Mouse (Mus musculus): ENCODE results near the gene Man1a. TPM values are rescaled to one million over a fixed set of nuclear protein-coding genes. Genes with fewer than 3 reads are reported as not detected.

Man1a gene
- polyA plus RNA-seq, 2 experiments: 11.9 to 14.2 TPM

DNA sequence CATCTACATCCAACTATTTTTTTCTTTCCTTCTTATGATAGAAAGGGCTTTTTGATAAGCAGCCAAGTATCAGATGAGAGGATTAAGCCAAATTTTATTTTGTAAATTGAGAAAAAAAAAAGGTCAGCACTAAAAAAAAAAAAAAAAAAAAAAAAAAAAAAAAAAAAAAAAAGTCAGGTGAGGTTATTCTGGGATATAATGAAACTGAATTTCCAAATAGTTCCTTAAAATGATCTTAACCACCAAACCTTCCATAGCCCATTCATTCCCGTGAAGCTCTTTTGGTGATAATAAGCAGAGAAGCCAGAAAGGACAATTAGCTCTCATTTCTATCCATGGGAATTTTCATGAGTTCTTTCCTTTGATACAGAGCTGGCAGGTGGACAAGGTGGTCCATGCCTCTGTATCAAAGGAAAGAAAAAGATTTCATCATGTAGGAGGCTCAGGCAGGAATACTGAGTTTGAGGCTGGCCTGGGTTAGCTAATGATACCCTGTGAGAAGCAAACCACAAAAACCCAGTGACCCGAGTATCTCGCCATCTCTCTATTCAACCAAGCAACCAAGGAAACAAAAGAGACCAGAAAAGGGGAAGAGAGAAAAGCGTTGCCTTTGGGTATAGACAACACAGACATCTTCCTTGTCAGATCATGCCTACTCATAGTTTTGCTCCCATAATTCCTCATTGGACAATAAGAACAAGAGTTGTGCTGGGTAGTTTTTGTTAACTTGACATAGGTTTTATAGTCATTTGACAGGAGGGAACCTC, 162.7 kb downstream of the Man1a start:
- TF ChIP-seq POLR2A (IDR thresholded peaks at IDR 0.05; ENCODE audit: borderline replicate concordance, extremely low read depth, insufficient read depth, insufficient read length): no peak
- WGBS: 93% methylated on average over 4 of the region's 4 CpGs
- DNase-seq (ENCODE audit: low spot score): no peak
- H3K4me2 ChIP-seq (replicated peaks; ENCODE audit: low read depth, low read length, severe bottlenecking): no peak overlapping the region
- no peaks in the 10 kb centered on the region for H3K27me3 ChIP-seq (ENCODE audit: control insufficient read depth, insufficient read depth, low read length)
- H3K4me3 ChIP-seq (replicated peaks; ENCODE audit: low read length): no peak overlapping the region
- H3K36me3 ChIP-seq (ENCODE audit: control insufficient read depth, insufficient read depth, low read length): no peaks in the 10 kb centered on the region
- H3K27ac ChIP-seq (replicated peaks; ENCODE audit: low read depth, low read length): no peak overlapping the region
- no peak overlapping the region for H3K9ac ChIP-seq (ENCODE audit: low read depth, low read length, severe bottlenecking)
- H3K9me3 ChIP-seq (ENCODE audit: control insufficient read depth, low read length): no peaks in the 10 kb centered on the region
- no peaks in the 10 kb centered on the region for H3K4me1 ChIP-seq (ENCODE audit: control insufficient read depth, insufficient read depth, low read length)
- no peak for ATAC-seq (ENCODE audit: low FRiP score, low read depth)

DNA sequence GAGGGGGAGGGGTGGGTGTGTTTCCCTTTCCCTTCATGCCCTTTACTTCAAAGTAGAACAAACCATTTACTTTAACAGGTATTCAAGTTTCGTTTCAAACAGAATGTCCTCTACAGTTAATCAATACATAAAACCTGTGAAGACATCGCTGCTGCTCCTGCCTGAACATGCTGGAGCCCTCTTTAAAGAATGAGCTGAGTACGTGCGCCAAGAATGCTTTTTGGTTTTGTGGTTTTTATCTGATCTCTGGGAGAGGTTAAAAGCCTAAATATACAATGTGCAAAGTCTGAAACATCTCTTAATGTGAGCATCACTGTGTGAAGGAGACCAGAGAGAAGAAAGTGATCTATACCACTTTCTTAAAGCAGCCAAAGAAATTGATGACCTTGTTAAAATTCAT, 186.9 kb downstream of the Man1a start:
- no peak overlapping the region for H3K27ac ChIP-seq (replicated peaks; ENCODE audit: low read depth, low read length)
- H3K9ac ChIP-seq (ENCODE audit: low read depth, low read length, severe bottlenecking): no peak overlapping the region
- ATAC-seq (ENCODE audit: low FRiP score, low read depth): no peak
- no peak overlapping the region for H3K4me2 ChIP-seq (replicated peaks; ENCODE audit: low read depth, low read length, severe bottlenecking)
- no peak overlapping the region for H3K4me3 ChIP-seq (replicated peaks; ENCODE audit: low read length)
- 54% methylated on average over 4 of the region's 4 CpGs for whole genome bisulfite sequencing
- H3K36me3 ChIP-seq (ENCODE audit: control insufficient read depth, insufficient read depth, low read length): no peaks in the 10 kb centered on the region
- H3K27me3 ChIP-seq (ENCODE audit: control insufficient read depth, insufficient read depth, low read length): no peaks in the 10 kb centered on the region
- H3K9me3 ChIP-seq (ENCODE audit: control insufficient read depth, low read length): no peaks in the 10 kb centered on the region
- no peak for DNase-seq (ENCODE audit: low spot score)
- TF ChIP-seq POLR2A (IDR thresholded peaks at IDR 0.05; ENCODE audit: borderline replicate concordance, extremely low read depth, insufficient read depth, insufficient read length): no peak
- no peaks in the 10 kb centered on the region for H3K4me1 ChIP-seq (ENCODE audit: control insufficient read depth, insufficient read depth, low read length)

DNA sequence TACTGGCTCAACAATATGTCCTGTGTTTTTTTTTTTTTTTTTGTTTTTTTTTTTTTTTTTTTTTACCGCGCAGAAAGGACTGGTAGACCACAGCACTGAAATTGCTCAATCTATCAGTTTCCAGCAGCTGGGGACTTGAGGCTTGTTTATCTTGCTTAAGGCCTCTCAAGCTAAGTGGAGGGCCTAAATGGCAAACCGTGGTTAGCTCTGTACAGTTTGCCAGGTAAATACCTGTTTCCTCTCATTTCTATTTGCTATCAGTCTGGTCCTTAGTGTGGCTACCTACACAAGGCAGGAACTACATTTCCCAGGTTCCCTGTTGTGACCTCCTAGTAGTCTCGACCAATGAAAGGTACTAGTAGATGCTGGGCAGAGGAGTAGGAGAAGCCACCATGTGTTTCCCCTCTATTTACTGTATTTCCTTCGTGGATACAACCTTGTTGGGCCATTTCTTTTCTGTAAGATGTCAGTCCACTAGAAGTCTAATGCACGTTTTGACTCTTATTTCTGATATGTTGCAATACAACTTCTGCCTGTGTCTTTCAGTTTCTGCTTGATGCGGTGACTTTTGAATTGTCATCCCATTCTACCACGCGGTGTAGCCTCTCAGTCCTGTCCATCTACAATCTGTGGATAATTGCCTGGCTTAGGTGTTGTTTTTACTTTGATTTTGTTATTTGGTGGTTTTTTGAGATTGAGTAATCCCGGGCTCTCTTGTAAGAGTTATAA, 187.9 kb downstream of the Man1a start:
- no peaks in the 10 kb centered on the region for H3K4me1 ChIP-seq (ENCODE audit: control insufficient read depth, insufficient read depth, low read length)
- TF ChIP-seq POLR2A (IDR thresholded peaks at IDR 0.05; ENCODE audit: borderline replicate concordance, extremely low read depth, insufficient read depth, insufficient read length): no peak
- DNase-seq (ENCODE audit: low spot score) (no peak), ATAC-seq (ENCODE audit: low FRiP score, low read depth) (no peak)
- no peak overlapping the region for H3K4me2 ChIP-seq (replicated peaks; ENCODE audit: low read depth, low read length, severe bottlenecking)
- WGBS: 80% methylated on average over 10 of the region's 10 CpGs
- H3K27me3 ChIP-seq (ENCODE audit: control insufficient read depth, insufficient read depth, low read length): no peaks in the 10 kb centered on the region
- H3K9me3 ChIP-seq (ENCODE audit: control insufficient read depth, low read length): no peaks in the 10 kb centered on the region
- no peaks in the 10 kb centered on the region for H3K36me3 ChIP-seq (ENCODE audit: control insufficient read depth, insufficient read depth, low read length)
- no peak overlapping the region for H3K4me3 ChIP-seq (replicated peaks; ENCODE audit: low read length)
- H3K9ac ChIP-seq (ENCODE audit: low read depth, low read length, severe bottlenecking): no peak overlapping the region
- no peak overlapping the region for H3K27ac ChIP-seq (replicated peaks; ENCODE audit: low read depth, low read length)

DNA sequence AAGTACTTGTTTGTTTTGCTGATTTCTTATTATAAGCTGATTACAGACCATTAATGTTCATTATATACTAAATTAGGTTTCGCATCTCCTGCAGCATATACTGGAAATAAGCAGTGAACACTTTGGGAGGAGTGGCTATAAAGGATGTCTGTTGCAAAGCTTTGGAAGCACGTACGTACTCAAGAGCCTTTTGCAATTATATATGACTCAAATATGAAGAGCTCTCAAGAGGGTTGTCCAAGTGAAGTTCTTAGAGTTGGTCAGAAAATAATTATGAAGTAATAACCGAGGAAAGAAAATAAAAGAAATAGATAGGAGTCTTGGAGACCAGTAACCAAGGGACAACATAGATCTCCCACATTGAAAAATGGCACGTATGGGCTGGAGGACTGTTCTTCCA, 189.9 kb downstream of the Man1a start:
- no peak for TF ChIP-seq POLR2A (IDR thresholded peaks at IDR 0.05; ENCODE audit: borderline replicate concordance, extremely low read depth, insufficient read depth, insufficient read length)
- no peak overlapping the region for H3K9ac ChIP-seq (ENCODE audit: low read depth, low read length, severe bottlenecking)
- no peaks in the 10 kb centered on the region for H3K36me3 ChIP-seq (ENCODE audit: control insufficient read depth, insufficient read depth, low read length)
- H3K4me2 ChIP-seq (replicated peaks; ENCODE audit: low read depth, low read length, severe bottlenecking): no peak overlapping the region
- DNase-seq (ENCODE audit: low spot score) (no peak), ATAC-seq (ENCODE audit: low FRiP score, low read depth) (no peak)
- WGBS: 84% methylated on average over 5 of the region's 5 CpGs
- no peaks in the 10 kb centered on the region for H3K9me3 ChIP-seq (ENCODE audit: control insufficient read depth, low read length)
- H3K4me3 ChIP-seq (replicated peaks; ENCODE audit: low read length): no peak overlapping the region
- H3K27me3 ChIP-seq (ENCODE audit: control insufficient read depth, insufficient read depth, low read length): no peaks in the 10 kb centered on the region
- H3K4me1 ChIP-seq (ENCODE audit: control insufficient read depth, insufficient read depth, low read length): no peaks in the 10 kb centered on the region
- H3K27ac ChIP-seq (replicated peaks; ENCODE audit: low read depth, low read length): no peak overlapping the region

DNA sequence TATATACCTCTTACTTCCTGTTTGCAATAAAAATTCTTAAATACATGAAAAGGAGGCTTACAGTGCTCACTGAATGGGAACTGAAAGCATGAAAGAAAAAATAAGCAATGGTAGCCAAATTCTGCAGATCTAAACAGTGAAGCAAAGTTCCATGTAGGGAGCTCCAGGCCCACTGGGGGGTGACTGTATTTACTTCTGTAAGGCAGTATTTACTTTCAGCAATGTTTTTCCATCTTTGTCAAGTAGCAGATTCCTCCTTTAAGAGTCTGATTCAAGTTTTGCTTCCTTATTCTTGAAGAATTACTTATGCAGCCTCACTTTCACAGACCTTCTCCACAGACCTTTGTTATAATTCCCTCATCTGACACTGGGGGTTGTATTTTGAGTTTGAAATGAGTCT, 195.1 kb downstream of the Man1a start:
- Histone ChIP-seq H3K4me3 (replicated peaks; ENCODE audit: low read length) (no peak overlapping the region), H3K4me2 (replicated peaks; ENCODE audit: low read depth, low read length, severe bottlenecking) (no peak overlapping the region), H3K27ac (replicated peaks; ENCODE audit: low read depth, low read length) (no peak overlapping the region), H3K27me3 (ENCODE audit: control insufficient read depth, insufficient read depth, low read length) (no peaks in the 10 kb centered on the region), H3K9me3 (ENCODE audit: control insufficient read depth, low read length) (no peaks in the 10 kb centered on the region), H3K9ac (ENCODE audit: low read depth, low read length, severe bottlenecking) (no peak overlapping the region), H3K4me1 (ENCODE audit: control insufficient read depth, insufficient read depth, low read length) (no peaks in the 10 kb centered on the region), H3K36me3 (ENCODE audit: control insufficient read depth, insufficient read depth, low read length) (no peaks in the 10 kb centered on the region)
- DNase-seq (ENCODE audit: low spot score) (no peak), ATAC-seq (ENCODE audit: low FRiP score, low read depth) (no peak)
- TF ChIP-seq POLR2A (IDR thresholded peaks at IDR 0.05; ENCODE audit: borderline replicate concordance, extremely low read depth, insufficient read depth, insufficient read length): no peak
